Mouse (Mus musculus): ENCODE results near the gene Arl1.

- TF ChIP-seq CTCF (IDR thresholded peaks at IDR 0.05; ENCODE audit: control insufficient read depth, insufficient read depth, insufficient read length) (no peak), CEBPB (IDR thresholded peaks at IDR 0.05; ENCODE audit: low read depth) (no peak)
Observed at GRCm38 (mm10) chr10:88768961-88769360, 38.3 kb downstream of the Arl1 start.

Data from C2C12 (cell line).